Mouse (Mus musculus) neural tube, embryonic 14.5 days (tissue): ENCODE data around the gene Sohlh2. TPM values are rescaled to one million over a fixed set of nuclear protein-coding genes. Genes with fewer than 3 reads are reported as not detected.

Source experiments
- ATAC-seq: fragments of 200-750 bp; cut with Nextera tagmentation; 2 replicates; pipeline ENCODE4 v1.8.0; 2017; ENCODE audit warnings: low read depth, mild to moderate bottlenecking, moderate TSS enrichment, moderate library complexity
- H3K27ac ChIP-seq: fragments of 300-500 bp; sonication (generic); 2 replicates; pipeline ENCODE4 v1.5.1; 2014; ENCODE audit warnings: low read depth, mild to moderate bottlenecking, control low read depth, low read length, moderate library complexity, mixed read lengths
- H3K27me3 ChIP-seq: fragments of 300-500 bp; sonication (generic); 2 replicates; pipeline ENCODE4 v1.6.1; 2014; ENCODE audit warnings: low read length; ENCODE audit not compliant: control insufficient read depth, insufficient read depth
- H3K36me3 ChIP-seq: fragments of 300-500 bp; sonication (generic); 2 replicates; pipeline ENCODE4 v1.6.1; 2014; ENCODE audit warnings: low read length, mixed read lengths; ENCODE audit not compliant: control insufficient read depth, insufficient read depth
- H3K4me1 ChIP-seq: fragments of 300-500 bp; sonication (generic); 2 replicates; pipeline ENCODE4 v1.6.1; 2014; ENCODE audit warnings: low read length; ENCODE audit not compliant: control insufficient read depth, insufficient read depth
- H3K4me2 ChIP-seq: fragments of 300-500 bp; sonication (generic); 2 replicates; pipeline ENCODE4 v1.6.1; 2014; ENCODE audit warnings: mild to moderate bottlenecking, low read depth, low read length, control low read depth
- H3K4me3 ChIP-seq: fragments of 300-500 bp; sonication (generic); 2 replicates; pipeline ENCODE4 v1.5.1; 2014; ENCODE audit warnings: low read depth, low read length, control low read depth, mixed read lengths
- H3K9ac ChIP-seq: fragments of 300-500 bp; sonication (generic); replicated peaks from 2 replicates; pipeline ENCODE4 v1.6.1; 2014; ENCODE audit warnings: low read depth, mild to moderate bottlenecking, control low read depth, low read length, mixed read lengths
- H3K9me3 ChIP-seq: fragments of 300-500 bp; sonication (generic); 2 replicates; pipeline ENCODE4 v1.6.1; 2016; ENCODE audit warnings: low read length; ENCODE audit not compliant: control insufficient read depth
- WGBS: fragments of 180-500 bp; shearing (Covaris S2); extraction: QIAGEN DNeasy Blood & Tissue Kit; methylation state at CpG from one replicate; pipeline ENCODE4 v1.1.7; 2014; 5-methylcytosine and 5-hydroxymethylcytosine counted together
- microRNA-seq: library from miRNA; unstranded; fragments of <30 nt; microRNA quantifications from one replicate; pipeline ENCODE4, GENCODE M21; 2016
- polyA plus RNA-seq: library from polyadenylated mRNA; unstranded; fragments of >200 nt; fragmentation: Nextera tagmentation; extraction: Ambion mirVana; gene quantifications from 2 replicates; pipeline ENCODE4 v1.2.1, GENCODE M21; 2014

Gene Sohlh2
- polyA plus RNA-seq, 1 experiment from 2014 or later: 0.08 TPM

DNA sequence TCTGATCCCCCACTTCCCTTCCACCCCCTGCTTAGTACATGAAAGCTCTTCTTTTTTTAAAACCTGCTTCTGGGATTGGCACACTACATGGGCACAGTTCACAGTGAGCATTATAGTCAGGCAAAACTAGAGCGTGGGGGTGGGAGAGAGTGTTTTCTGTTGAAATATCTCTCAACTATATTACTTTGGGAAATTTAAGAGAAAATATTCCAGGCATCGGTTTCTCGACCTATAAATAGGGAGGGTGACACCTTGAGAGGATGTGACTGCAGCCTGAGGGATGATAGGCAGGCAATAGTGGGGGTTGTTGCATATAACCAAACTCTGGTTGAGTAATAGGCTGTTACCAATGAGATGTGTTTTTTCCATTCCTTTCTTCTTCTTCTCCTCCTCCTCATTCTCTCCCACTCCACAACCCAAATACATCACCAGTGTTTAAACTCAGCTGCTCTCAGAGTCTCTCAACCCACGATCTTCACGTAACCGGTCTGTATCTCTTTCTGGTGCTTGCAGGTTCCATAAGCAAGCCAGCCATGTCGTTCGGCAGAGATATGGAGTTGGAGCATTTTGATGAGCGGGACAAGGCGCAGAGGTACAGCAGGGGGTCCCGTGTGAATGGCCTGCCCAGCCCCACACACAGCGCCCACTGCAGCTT, 64.9 kb downstream of the Sohlh2 start:
- WGBS: 91% methylated on average over 12 of the region's 12 CpGs
- Histone ChIP-seq H3K4me3 (no peak overlapping the region), H3K4me1 (peaks cover 41% of the 10 kb centered on the region), H3K27ac (no peak overlapping the region), H3K27me3 (no peaks in the 10 kb centered on the region), H3K4me2 (no peak overlapping the region), H3K9me3 (no peaks in the 10 kb centered on the region), H3K9ac (no peak overlapping the region), H3K36me3 (peaks cover 5% of the 10 kb centered on the region; the same call in 1 of the 2 replicates)
- no peak for ATAC-seq

DNA sequence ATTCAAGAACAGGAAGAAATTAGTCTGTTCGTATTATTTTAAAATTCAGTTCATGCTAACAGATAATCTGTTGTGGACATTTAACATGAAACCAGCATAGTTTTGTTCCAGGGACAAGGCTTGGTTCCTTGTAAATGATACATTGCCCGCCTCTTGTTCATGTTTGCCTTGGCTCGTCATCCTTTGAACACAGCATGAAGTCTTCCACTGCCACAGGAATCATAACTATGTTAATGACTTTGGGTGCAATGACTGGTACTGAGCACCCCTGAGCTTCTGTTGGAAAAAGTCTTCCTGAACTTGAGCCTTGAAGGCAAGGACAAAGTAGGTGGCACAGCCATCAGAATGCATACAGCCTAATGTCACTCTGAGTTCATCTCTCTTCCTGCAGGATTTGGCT, 66.2 kb downstream of the Sohlh2 start:
- Histone ChIP-seq H3K4me2 (no peak overlapping the region), H3K27ac (no peak overlapping the region), H3K9ac (no peak overlapping the region), H3K27me3 (no peaks in the 10 kb centered on the region), H3K9me3 (no peaks in the 10 kb centered on the region), H3K4me1 (peaks cover 37% of the 10 kb centered on the region), H3K36me3 (peaks cover 5% of the 10 kb centered on the region; the same call in 1 of the 2 replicates), H3K4me3 (no peak overlapping the region)
- ATAC-seq: no peak
- WGBS: 80% methylated on average over 3 of the region's 3 CpGs

DNA sequence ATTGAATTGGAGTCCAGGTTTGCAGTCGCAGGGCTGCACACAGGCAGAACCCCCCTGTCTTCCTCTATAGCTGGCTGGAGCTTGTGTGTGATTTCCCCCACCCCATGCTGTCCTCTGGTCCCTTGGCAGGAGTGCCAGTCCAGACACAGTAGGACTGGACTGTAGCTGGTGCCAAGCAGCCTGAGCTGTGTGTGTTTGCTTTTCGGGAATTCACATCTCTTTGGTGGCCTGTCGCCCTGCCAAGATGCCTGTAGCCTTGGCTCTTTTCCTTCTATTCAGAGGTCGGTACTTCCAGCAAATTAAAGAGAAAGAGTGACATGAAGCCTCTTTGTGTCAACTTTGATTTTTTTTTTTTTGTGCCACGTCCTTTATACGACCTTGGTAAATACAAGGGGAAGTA, 66.7 kb downstream of the Sohlh2 start:
- H3K27me3 ChIP-seq: no peaks in the 10 kb centered on the region
- H3K4me3 ChIP-seq: no peak overlapping the region
- no peaks in the 10 kb centered on the region for H3K9me3 ChIP-seq
- no peak overlapping the region for H3K4me2 ChIP-seq
- no peak overlapping the region for H3K9ac ChIP-seq
- peaks cover 37% of the 10 kb centered on the region for H3K4me1 ChIP-seq
- peak; percentile 77; the same call in 1 of the 2 replicates for ATAC-seq
- H3K27ac ChIP-seq: no peak overlapping the region
- peaks cover 5% of the 10 kb centered on the region; the same call in 1 of the 2 replicates for H3K36me3 ChIP-seq
- 60% methylated on average over 6 of the region's 6 CpGs for WGBS

DNA sequence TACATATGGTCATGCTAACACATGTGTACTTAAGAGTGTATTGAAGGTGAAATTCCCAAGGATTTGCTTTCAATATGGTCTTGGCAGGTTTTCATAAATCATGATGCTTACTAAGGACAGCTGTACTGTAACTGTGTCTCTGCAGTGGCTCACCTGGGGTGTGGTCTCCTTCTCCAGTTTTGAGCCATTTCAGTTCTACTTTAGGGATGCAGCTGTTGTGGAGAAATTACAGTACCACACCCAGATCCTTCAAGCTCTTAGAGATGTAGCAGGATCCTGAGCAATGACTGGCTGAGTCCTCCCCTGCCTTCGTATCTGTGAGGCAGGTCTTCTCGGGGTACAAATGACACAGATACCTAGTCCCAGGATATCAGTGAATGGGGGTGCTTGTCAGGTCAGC, 68.8 kb downstream of the Sohlh2 start:
- Histone ChIP-seq H3K9me3 (no peaks in the 10 kb centered on the region), H3K9ac (no peak overlapping the region), H3K27me3 (no peaks in the 10 kb centered on the region), H3K36me3 (peaks cover 5% of the 10 kb centered on the region; the same call in 1 of the 2 replicates), H3K4me2 (no peak overlapping the region), H3K4me3 (no peak overlapping the region), H3K4me1 (0 out of 2 replicates have a peak, but pooled peaks cover 23% of the 10 kb centered on the region), H3K27ac (no peak overlapping the region)
- no peak for ATAC-seq
- WGBS: 83% methylated on average over 2 of the region's 2 CpGs

Small RNA genes within 50 kb of the gene (microRNA-seq; reads per million reads assigned to microRNA genes)
- not detected for gene Gm22029

Other genes starting within 250 kb of the Sohlh2 start
- 0.70 and 1.1 TPM in 2 replicates for gene Ccna1, start 126.5 kb upstream of the Sohlh2 start, polyA plus RNA-seq
- gene Spg20, start 69.9 kb upstream of the Sohlh2 start, polyA plus RNA-seq: 15.8 and 19.6 TPM in 2 replicates
- 0.11 and 0.18 TPM in 2 replicates for gene Ccdc169, start 44.7 kb upstream of the Sohlh2 start, polyA plus RNA-seq
- gene Dclk1, start 60.3 kb downstream of the Sohlh2 start, polyA plus RNA-seq: 276 and 297 TPM in 2 replicates